ENCODE assay signal across 11 mouse cellular contexts in the genomic region with DNA sequence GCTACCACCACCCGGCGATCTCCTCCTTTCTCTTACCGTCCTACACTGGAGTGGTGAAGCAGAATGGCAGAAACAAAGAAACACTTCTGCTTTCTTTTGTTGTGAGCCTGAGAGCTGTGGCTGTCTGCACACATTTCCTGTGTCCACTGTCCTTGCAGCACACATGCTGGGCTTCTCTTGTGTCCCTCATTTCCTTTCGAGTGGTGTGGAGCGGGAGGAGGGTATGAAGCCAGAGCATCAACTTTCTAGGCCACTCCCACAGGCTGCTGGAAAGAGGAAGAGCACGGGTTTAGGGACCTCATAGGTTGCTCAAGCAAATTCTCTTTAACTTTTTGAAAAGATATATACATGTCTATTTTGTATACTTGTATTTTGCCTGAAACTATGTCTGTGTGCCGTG. TPM values are rescaled to one million over a fixed set of nuclear protein-coding genes. Genes with fewer than 3 reads are reported as not detected.
DNase-seq lines count a peak whose midpoint lies in the region; ATAC-seq and TF ChIP-seq lines count a peak whose summit lies in the region.
"Had no signal": no experiment of that assay in that cellular context is flagged by ENCODE, and none has a peak within 500 bp of the region (broad histone marks: within the 10 kb centered on the region; RNA-seq: fewer than 3 reads in every experiment).

No protein-coding gene starts in this region.

- H3K27me3 ChIP-seq in heart, embryonic 12.5 days (replicated peaks) = no peaks in the 10 kb centered on the region
- no peaks in the 10 kb centered on the region for H3K27me3 ChIP-seq in liver, adult 2 months (ENCODE audit: control insufficient read depth, insufficient read depth, low read length)

- H3K9ac ChIP-seq in heart, embryonic 12.5 days = no peak overlapping the region
- H3K9ac ChIP-seq in liver, adult 2 months (ENCODE audit: low read depth, low read length) = no peak overlapping the region

- WGBS in heart, embryonic 12.5 days = 70% methylated on average over 7 of the region's 7 CpGs
- WGBS in liver, adult 2 months = 78% methylated on average over 7 of the region's 7 CpGs

- H3K4me3 ChIP-seq in heart, embryonic 12.5 days = no peak overlapping the region
- H3K4me3 ChIP-seq in liver, adult 2 months (ENCODE audit: insufficient read depth, low read depth, low read length) = no peak overlapping the region
- H3K4me3 ChIP-seq: gastrocnemius, adult 2 months had no signal

- ATAC-seq in heart, embryonic 12.5 days (ENCODE audit: insufficient number of reproducible peaks, low FRiP score) = no peak
- peak; percentile 98 for ATAC-seq in megakaryocyte progenitor cell, adult 5-6 weeks (replicated peaks; ENCODE audit: poor library complexity)

- no peaks in the 10 kb centered on the region for H3K9me3 ChIP-seq in heart, embryonic 12.5 days (replicated peaks)

- H3K27ac ChIP-seq in heart, embryonic 12.5 days (ENCODE audit: poor library complexity, severe bottlenecking) = no peak overlapping the region
- H3K27ac ChIP-seq in liver, adult 2 months (replicated peaks; ENCODE audit: insufficient read depth, low read depth, low read length) = no peak overlapping the region
- H3K27ac ChIP-seq: gastrocnemius, adult 2 months had no signal

- H3K36me3 ChIP-seq in heart, embryonic 12.5 days = peaks cover 63% of the 10 kb centered on the region
- peaks cover 24% of the 10 kb centered on the region for H3K36me3 ChIP-seq in liver, adult 2 months (ENCODE audit: control insufficient read depth, insufficient read depth, low read length)

- no peak for TF ChIP-seq CTCF in liver, adult 2 months (IDR thresholded peaks at IDR 0.05; ENCODE audit: low read depth, low read length)

- no peaks in the 10 kb centered on the region for H3K79me2 ChIP-seq in liver, adult 2 months (ENCODE audit: control insufficient read depth, insufficient read depth, low read length)

- peak; percentile 20 for DNase-seq in heart, adult 8-10 months (ENCODE audit: low spot score)
- DNase-seq in R1 (ENCODE audit: low read depth, low spot score) = peak; percentile 59
- peak; percentile 17 for DNase-seq in liver, adult 2 months (ENCODE audit: extremely low read depth, low read depth, low spot score)
- no peak for DNase-seq in yolk sac, embryonic 10.5 days (ENCODE audit: low spot score)
- no peak for DNase-seq in thymus, postnatal 0 days (ENCODE audit: low spot score)
- DNase-seq in natural killer cell, adult 2 months (ENCODE audit: low spot score in 2 of 2) = no peak
- DNase-seq: gastrocnemius, adult 2 months; retina, postnatal 1 day had no signal

- no peaks in the 10 kb centered on the region for H3K4me1 ChIP-seq in heart, embryonic 12.5 days (replicated peaks)
- peaks cover 4% of the 10 kb centered on the region; the same call in 1 of the 2 replicates for H3K4me1 ChIP-seq in liver, adult 2 months (ENCODE audit: control insufficient read depth, insufficient read depth, low read length)

- TF ChIP-seq POLR2A in liver, adult 2 months (IDR thresholded peaks at IDR 0.05; ENCODE audit: extremely low read depth, insufficient read depth, low read length) = no peak

- no peak overlapping the region for H3K4me2 ChIP-seq in heart, embryonic 12.5 days

RNA-seq across cellular contexts. Expression of gene Cluap1, which starts 20.6 kb away (rescaled TPM):
- total RNA-seq in heart, adult 8-10 months (2022) = 10 to 100 TPM in 2 of 4 experiments, 1 to 10 TPM in 2; 8.5 to 13.1 (median 10.5) TPM
- 13.5 and 16.6 TPM in 2 replicates for polyA plus RNA-seq in heart, embryonic 12.5 days (2016; fragmentation: Nextera tagmentation; extraction: Ambion mirVana)
- 5.0 and 5.4 TPM in 2 replicates for total RNA-seq in liver, adult 2 months (2014; rRNA removed)
- polyA plus RNA-seq in liver, adult 2 months (2012; rRNA removed) = 2.5 and 2.7 TPM in 2 replicates
- 21.0 and 22.1 TPM in 2 replicates for total RNA-seq in megakaryocyte progenitor cell, adult 5-6 weeks (2015)
- total RNA-seq in megakaryocyte progenitor cell, adult 5-6 weeks (2017) = 38.2 and 48.4 TPM in 2 replicates
- polyA plus RNA-seq in thymus, postnatal 0 days (2015; fragmentation: Nextera tagmentation; extraction: Ambion mirVana) = 28.9 and 36.6 TPM in 2 replicates

RNA-seq across cellular contexts. Expression of gene 1700037C18Rik, which starts 20.7 kb away (rescaled TPM):
- 1 to 10 TPM; 4.0 to 5.7 (median 4.3) TPM for total RNA-seq in heart, adult 8-10 months (2022)
- polyA plus RNA-seq in heart, embryonic 12.5 days (2016; fragmentation: Nextera tagmentation; extraction: Ambion mirVana) = 6.5 and 7.9 TPM in 2 replicates
- total RNA-seq in liver, adult 2 months (2014; rRNA removed) = 0.40 and 0.46 TPM in 2 replicates
- polyA plus RNA-seq in liver, adult 2 months (2012; rRNA removed) = 1.4 and 1.5 TPM in 2 replicates
- total RNA-seq in megakaryocyte progenitor cell, adult 5-6 weeks (2015) = 2.0 and 2.6 TPM in 2 replicates
- total RNA-seq in megakaryocyte progenitor cell, adult 5-6 weeks (2017) = 1.1 and 1.3 TPM in 2 replicates
- 9.1 and 10.0 TPM in 2 replicates for polyA plus RNA-seq in thymus, postnatal 0 days (2015; fragmentation: Nextera tagmentation; extraction: Ambion mirVana)

RNA-seq across cellular contexts. Expression of gene Gm20695, which starts 44.7 kb away (rescaled TPM):
- total RNA-seq in heart, adult 8-10 months (2022) = 1 to 10 TPM in 1 of 4 experiments, under 1 TPM in 1, not detected in 2; 0.87 to 1.0 TPM
- polyA plus RNA-seq in heart, embryonic 12.5 days (2016; fragmentation: Nextera tagmentation; extraction: Ambion mirVana) = 1.5 TPM in 1 of 2 replicates, not detected in the other
- total RNA-seq in liver, adult 2 months (2014; rRNA removed) = 0.40 and 0.46 TPM in 2 replicates
- polyA plus RNA-seq in liver, adult 2 months (2012; rRNA removed) = 0.13 and 0.19 TPM in 2 replicates
- total RNA-seq in megakaryocyte progenitor cell, adult 5-6 weeks (2015) = not detected in 2 replicates
- total RNA-seq in megakaryocyte progenitor cell, adult 5-6 weeks (2017) = 0.21 and 1.3 TPM in 2 replicates
- polyA plus RNA-seq in thymus, postnatal 0 days (2015; fragmentation: Nextera tagmentation; extraction: Ambion mirVana) = 1.7 and 3.1 TPM in 2 replicates
- polyA plus RNA-seq: large intestine, adult 2 months had no signal

RNA-seq across cellular contexts. Expression of gene Zfp597, which starts 44.8 kb away (rescaled TPM):
- total RNA-seq in heart, adult 8-10 months (2022) = 10 to 100 TPM; 10.9 to 13.9 (median 12.3) TPM
- polyA plus RNA-seq in heart, embryonic 12.5 days (2016; fragmentation: Nextera tagmentation; extraction: Ambion mirVana) = 6.5 and 7.8 TPM in 2 replicates
- total RNA-seq in liver, adult 2 months (2014; rRNA removed) = 8.5 and 10.1 TPM in 2 replicates
- polyA plus RNA-seq in liver, adult 2 months (2012; rRNA removed) = 1.6 and 2.1 TPM in 2 replicates
- 7.1 and 10.6 TPM in 2 replicates for total RNA-seq in megakaryocyte progenitor cell, adult 5-6 weeks (2015)
- 13.2 and 14.7 TPM in 2 replicates for total RNA-seq in megakaryocyte progenitor cell, adult 5-6 weeks (2017)
- 5.7 and 7.1 TPM in 2 replicates for polyA plus RNA-seq in thymus, postnatal 0 days (2015; fragmentation: Nextera tagmentation; extraction: Ambion mirVana)

RNA-seq across cellular contexts. Expression of gene Nlrc3, which starts 47.3 kb away (rescaled TPM):
- 1 to 10 TPM; 1.2 to 2.0 (median 1.5) TPM for total RNA-seq in heart, adult 8-10 months (2022)
- 1.6 TPM in 2 replicates for polyA plus RNA-seq in heart, embryonic 12.5 days (2016; fragmentation: Nextera tagmentation; extraction: Ambion mirVana)
- 0.18 and 0.20 TPM in 2 replicates for total RNA-seq in liver, adult 2 months (2014; rRNA removed)
- 0.29 and 0.67 TPM in 2 replicates for polyA plus RNA-seq in liver, adult 2 months (2012; rRNA removed)
- total RNA-seq in megakaryocyte progenitor cell, adult 5-6 weeks (2015) = 0.39 and 1.0 TPM in 2 replicates
- 0.29 and 1.1 TPM in 2 replicates for total RNA-seq in megakaryocyte progenitor cell, adult 5-6 weeks (2017)
- 12.8 and 18.2 TPM in 2 replicates for polyA plus RNA-seq in thymus, postnatal 0 days (2015; fragmentation: Nextera tagmentation; extraction: Ambion mirVana)

Comparison
In these comparisons a context has a peak if more than half of its experiments do, and no peak if none do; other contexts are left out.
1. DNase-seq: peak in heart, adult 8-10 months (single experiment), R1 (single experiment) and liver, adult 2 months (single experiment); none in yolk sac, embryonic 10.5 days (single experiment), thymus, postnatal 0 days (single experiment) and natural killer cell, adult 2 months (0 of 2).